Mouse (Mus musculus) CH12.LX (cell line): ENCODE results near the gene Slc5a10. TPM values are rescaled to one million over a fixed set of nuclear protein-coding genes. Genes with fewer than 3 reads are reported as not detected.

Experiments
- DNase-seq: peaks from one replicate; pipeline ENCODE4 v3.0.0-alpha.2; 2013; ENCODE audit errors: extremely low read depth
- H3K27ac ChIP-seq: 2 replicates; pipeline ENCODE4 v1.5.1; 2012; ENCODE audit warnings: low read depth, mild to moderate bottlenecking, control low read depth, moderate library complexity; ENCODE audit not compliant: insufficient read depth
- H3K27me3 ChIP-seq: replicated peaks from 2 replicates; pipeline ENCODE3; 2012; ENCODE audit warnings: inconsistent platforms
- H3K36me3 ChIP-seq, 2 experiments: replicated peaks in 1 of 2; 2 replicates each; pipeline versions ENCODE3 to v1.6.1; 2012; ENCODE audit warnings: inconsistent platforms in 1 of 2, low read length in 1 of 2, mild to moderate bottlenecking in 1 of 2, mixed read lengths in 1 of 2, moderate library complexity in 1 of 2; ENCODE audit not compliant: control insufficient read depth in 1 of 2, insufficient read depth in 1 of 2
- H3K4me1 ChIP-seq, 2 experiments: 2 replicates each; pipeline ENCODE4 v1.6.1; 2012; ENCODE audit warnings: inconsistent platforms in 1 of 2, moderate library complexity in 1 of 2; ENCODE audit not compliant: insufficient read depth in 2 of 2, control insufficient read depth in 1 of 2
- H3K4me2 ChIP-seq: 2 replicates; pipeline ENCODE4 v1.6.1; 2012; ENCODE audit warnings: low read depth, mild to moderate bottlenecking, control low read depth; ENCODE audit not compliant: poor library complexity, insufficient read depth, severe bottlenecking
- H3K4me3 ChIP-seq, 3 experiments: fragments of 150-350 bp in 1 of 3; sonication (generic) in 1 of 3; replicated peaks in 1 of 3; 2 replicates each; pipeline versions ENCODE3 to v1.5.1; 2011 to 2012; ENCODE audit warnings: low read depth in 2 of 3, low read length in 2 of 3, mild to moderate bottlenecking in 2 of 3, moderate library complexity in 2 of 3, control low read depth in 1 of 3, improper control_type of control experiment in 1 of 3, inconsistent platforms in 1 of 3, mixed read lengths in 1 of 3; ENCODE audit not compliant: poor library complexity in 1 of 3
- H3K79me2 ChIP-seq: replicated peaks from 2 replicates; pipeline ENCODE4 v1.6.1; 2012; ENCODE audit warnings: mild to moderate bottlenecking, moderate library complexity; ENCODE audit not compliant: control insufficient read depth, poor library complexity, insufficient read depth, severe bottlenecking; ENCODE audit errors: extremely low read depth
- H3K9ac ChIP-seq: 2 replicates; pipeline ENCODE4 v1.6.1; 2012; ENCODE audit warnings: low read depth, mild to moderate bottlenecking, control low read depth, moderate library complexity; ENCODE audit not compliant: insufficient read depth
- H3K9me3 ChIP-seq: replicated peaks from 2 replicates; pipeline ENCODE3; 2012; ENCODE audit warnings: low read length, inconsistent platforms, mixed read lengths
- CHD2 ChIP-seq: IDR thresholded peaks from 2 replicates; pipeline ENCODE4 v1.6.1; 2011; ENCODE audit warnings: low read length, improper control_type of control experiment
- CTCF ChIP-seq, 2 experiments: IDR thresholded peaks in 1 of 2; conservative IDR thresholded peaks in 1 of 2; 2 replicates each; pipeline ENCODE4 v1.5.1; 2011 to 2012; ENCODE audit warnings: low read depth in 2 of 2, low read length in 2 of 2, improper control_type of control experiment in 1 of 2, inconsistent platforms in 1 of 2, mild to moderate bottlenecking in 1 of 2, moderate library complexity in 1 of 2
- ELF1 ChIP-seq: IDR thresholded peaks from 2 replicates; pipeline ENCODE4 v1.6.1; 2014; ENCODE audit warnings: low read depth, mild to moderate bottlenecking, inconsistent platforms, low read length, improper control_type of control experiment
- EP300 ChIP-seq: IDR thresholded peaks from 2 replicates; pipeline ENCODE4 v1.6.1; 2011; ENCODE audit warnings: low read length, improper control_type of control experiment
- ETS1 ChIP-seq: conservative IDR thresholded peaks from 2 replicates; pipeline ENCODE4 v1.6.1; 2012; ENCODE audit warnings: low read depth, mild to moderate bottlenecking, inconsistent platforms, low read length, improper control_type of control experiment, moderate library complexity
- IRF4 ChIP-seq: IDR thresholded peaks from 2 replicates; pipeline ENCODE4 v1.6.1; 2014; ENCODE audit warnings: low read depth, mild to moderate bottlenecking, inconsistent platforms, low read length, improper control_type of control experiment
- MAFK ChIP-seq: IDR thresholded peaks from 2 replicates; pipeline ENCODE4 v1.6.1; 2011; ENCODE audit warnings: low read length, improper control_type of control experiment; ENCODE audit not compliant: insufficient replicate concordance
- MAX ChIP-seq: IDR thresholded peaks from 2 replicates; pipeline ENCODE4 v1.6.1; 2011; ENCODE audit warnings: low read length, improper control_type of control experiment
- MAZ ChIP-seq: IDR thresholded peaks from 2 replicates; pipeline ENCODE4 v1.6.1; 2012; ENCODE audit warnings: low read depth, mild to moderate bottlenecking, inconsistent platforms, low read length, improper control_type of control experiment, moderate library complexity
- MEF2A ChIP-seq: IDR thresholded peaks from 2 replicates; pipeline ENCODE4 v1.6.1; 2014; ENCODE audit warnings: low read depth, mild to moderate bottlenecking, inconsistent platforms, low read length, improper control_type of control experiment, borderline replicate concordance
- MXI1 ChIP-seq: IDR thresholded peaks from 2 replicates; pipeline ENCODE4 v1.6.1; 2011; ENCODE audit warnings: mild to moderate bottlenecking, low read depth, low read length, improper control_type of control experiment
- MYC ChIP-seq: IDR thresholded peaks from 2 replicates; pipeline ENCODE4 v1.6.1; 2011; ENCODE audit warnings: low read depth, mild to moderate bottlenecking, improper control_type of control experiment, low read length
- NRF1 ChIP-seq: IDR thresholded peaks from 2 replicates; pipeline ENCODE4 v1.6.1; 2014; ENCODE audit warnings: low read depth, mild to moderate bottlenecking, inconsistent platforms, low read length, improper control_type of control experiment, moderate library complexity
- PAX5 ChIP-seq: IDR thresholded peaks from 2 replicates; pipeline ENCODE4 v1.6.1; 2012; ENCODE audit warnings: low read length, inconsistent platforms, mixed read lengths
- POLR2A ChIP-seq: IDR thresholded peaks from 2 replicates; pipeline ENCODE4 v1.6.1; 2011; ENCODE audit warnings: low read depth, mild to moderate bottlenecking, improper control_type of control experiment, low read length
- RCOR1 ChIP-seq: conservative IDR thresholded peaks from 2 replicates; pipeline ENCODE4 v1.6.1; 2012; ENCODE audit warnings: low read depth, mild to moderate bottlenecking, inconsistent platforms, low read length, improper control_type of control experiment
- SIN3A ChIP-seq: IDR thresholded peaks from 2 replicates; pipeline ENCODE4 v1.6.1; 2012; ENCODE audit warnings: low read length, improper control_type of control experiment, inconsistent platforms
- TCF12 ChIP-seq: IDR thresholded peaks from 2 replicates; pipeline ENCODE4 v1.6.1; 2014; ENCODE audit warnings: low read depth, mild to moderate bottlenecking, inconsistent platforms, low read length, improper control_type of control experiment
- USF2 ChIP-seq: conservative IDR thresholded peaks from 2 replicates; pipeline ENCODE4 v1.6.1; 2011; ENCODE audit warnings: low read depth, low read length, improper control_type of control experiment
- ZMIZ1 ChIP-seq: IDR thresholded peaks from 2 replicates; pipeline ENCODE4 v1.6.1; 2012; ENCODE audit warnings: low read depth, mild to moderate bottlenecking, inconsistent platforms, low read length, improper control_type of control experiment
- dilution Hi-C: fragments of 300-500 bp; cut with MboI; formaldehyde crosslinking; loops from 2 replicates; pipeline ENCODE4 v1.14.3; 2020; ENCODE audit warnings: low sequenced_read_pairs; ENCODE audit not compliant: extremely low pct_unique_long_range_greater_than_20kb, extremely low pct_ligation_motif_present
- in situ Hi-C: fragments of 300-500 bp; cut with MboI; formaldehyde crosslinking; loops from 3 replicates; pipeline ENCODE4 v1.14.3; 2019; ENCODE audit warnings: low sequenced_read_pairs, low pct_ligation_motif_present, low pct_unique_long_range_greater_than_20kb, mixed read lengths
- polyA plus RNA-seq: library from polyadenylated mRNA; unstranded; fragments of >175 nt; gene quantifications from 2 replicates; pipeline ENCODE4 v1.2.1, GENCODE M21; 2012; ENCODE audit warnings: low read depth; ENCODE audit not compliant: insufficient read length
- total RNA-seq, 2 experiments: library from RNA; depleted of rRNA; stranded (reverse); fragments of 300-350 nt in 1 of 2; fragments of >200 nt in 1 of 2; gene quantifications; 2 replicates each; pipeline ENCODE4 v1.2.3; 2012 to 2014

Gene Slc5a10
- total and polyA plus RNA-seq, 3 experiments = 0.70 to 1.6 (median 1.4) TPM

GRCm38 (mm10) chr11:61669492-61670490, 50.8 kb downstream of the Slc5a10 start:
- H3K27me3 ChIP-seq = no peaks in the 10 kb centered on the region
- peak overlapping the region in 2 of 3 experiments; percentile 8 to 22 for H3K4me3 ChIP-seq
- H3K9ac ChIP-seq = no peak overlapping the region
- H3K36me3 ChIP-seq = peaks cover 88 to 94% of the 10 kb centered on the region in 2 experiments
- in situ Hi-C loops (loop anchor here (5.0 kb wide), 1 partner anchor 33 kb away; no protein-coding TSS in a partner anchor), dilution Hi-C loops (no loop called here)
- H3K9me3 ChIP-seq = no peaks in the 10 kb centered on the region
- DNase-seq = peak; percentile 76
- peaks cover 19% of the 10 kb centered on the region for H3K79me2 ChIP-seq
- H3K4me1 ChIP-seq = peaks cover 61 to 99% of the 10 kb centered on the region in 2 experiments
- H3K27ac ChIP-seq = peak overlapping the region; percentile 93
- H3K4me2 ChIP-seq = peak overlapping the region; percentile 14
- TF ChIP-seq MAZ (peak; percentile 31), MEF2A (0 out of 2 replicates have a peak, but pooled peaks have one; percentile 46), USF2 (no peak), IRF4 (peak; percentile 95), NRF1 (0 out of 2 replicates have a peak, but pooled peaks have one; percentile 25), MAX (peak; percentile 62), ETS1 (peak; percentile 77), CHD2 (peak; percentile 15; the same call in 1 of the 2 replicates), MXI1 (no peak), SIN3A (no peak), RCOR1 (peak; percentile 57), CTCF (conservative IDR thresholded peaks at IDR 0.05 in 1 of 2, IDR thresholded peaks at IDR 0.05 in 1 of 2; ENCODE audit: low read depth in 2 of 2, low read length in 2 of 2) (no peak), PAX5 (no peak), EP300 (peak; percentile 71), ELF1 (peak; percentile 25; the same call in 1 of the 2 replicates), MAFK (0 out of 2 replicates have a peak, but pooled peaks have one; percentile 18), ZMIZ1 (0 out of 2 replicates have a peak, but pooled peaks have one; percentile 10), TCF12 (peak; percentile 48)

DNA sequence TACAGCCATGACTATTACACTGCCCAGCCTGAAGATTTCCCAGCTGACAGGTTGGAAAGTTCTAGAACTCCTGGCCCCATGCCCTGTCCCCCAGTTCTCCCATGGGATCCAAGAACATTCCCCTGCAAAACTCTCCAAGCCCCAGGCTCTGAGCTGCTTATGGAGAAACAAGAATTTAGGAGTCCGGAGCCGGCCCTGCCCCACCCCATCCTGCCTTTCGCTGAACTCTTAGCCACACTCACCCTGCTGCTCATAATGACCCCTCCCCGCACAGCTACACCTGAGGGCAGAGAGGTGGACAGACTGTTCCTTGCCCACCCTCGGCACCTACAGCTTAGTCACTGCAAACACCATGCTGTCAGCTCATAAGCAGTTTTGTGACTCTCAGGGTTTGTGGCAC, 52.8 kb downstream of the Slc5a10 start:
- no peak overlapping the region for H3K9ac ChIP-seq
- no peak for DNase-seq
- no peaks in the 10 kb centered on the region for H3K9me3 ChIP-seq
- 0 out of 2 replicates have a peak, but pooled peaks have one; percentile 0 for TF ChIP-seq SIN3A
- TF ChIP-seq ZMIZ1 = peak; percentile 39; the same call in 1 of the 2 replicates
- TF ChIP-seq POLR2A = peak; percentile 57
- TF ChIP-seq USF2 = no peak
- TF ChIP-seq RCOR1 = 0 out of 2 replicates have a peak, but pooled peaks have one; percentile 60
- no peak for TF ChIP-seq MYC
- H3K4me1 ChIP-seq = peaks cover 60 to 99% of the 10 kb centered on the region in 2 experiments
- no peak overlapping the region; the same call in 1 of the 2 replicates for H3K4me2 ChIP-seq
- dilution Hi-C loops = no loop called here
- peaks cover 39% of the 10 kb centered on the region for H3K79me2 ChIP-seq
- no peak overlapping the region for H3K4me3 ChIP-seq
- in situ Hi-C loops = loop anchor here (5.0 kb wide), 1 partner anchor 35 kb away; no protein-coding TSS in a partner anchor
- H3K36me3 ChIP-seq = peaks cover 97 to 100% of the 10 kb centered on the region in 2 experiments
- H3K27ac ChIP-seq = peak overlapping the region; percentile 93
- H3K27me3 ChIP-seq = no peaks in the 10 kb centered on the region
